Mouse (Mus musculus): ENCODE data around the gene Tsc1.
A peak's percentile ranks its signal among the peaks of the same experiment; 100 is the strongest.

Tsc1 gene

DNA sequence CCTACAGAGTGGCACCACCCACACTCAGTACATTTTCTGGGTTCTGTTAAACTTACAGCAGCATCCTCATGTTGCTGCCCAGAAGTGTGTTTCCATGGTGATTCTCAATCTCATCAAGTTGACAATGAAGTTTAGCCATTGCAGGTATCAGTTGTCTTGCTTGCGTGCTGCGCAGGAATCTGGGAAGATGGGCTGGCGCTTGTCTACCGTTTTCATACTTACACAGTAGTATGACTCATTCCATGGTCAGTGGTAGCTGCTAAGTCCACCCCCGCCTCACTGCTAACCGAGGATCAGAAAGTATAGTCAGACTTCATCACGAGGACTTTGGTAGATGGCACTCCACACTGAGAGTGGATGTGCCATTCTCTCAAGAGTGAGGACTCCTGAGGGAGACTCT, 12.3 kb downstream of the Tsc1 start:
- no peak for DNase-seq

DNA sequence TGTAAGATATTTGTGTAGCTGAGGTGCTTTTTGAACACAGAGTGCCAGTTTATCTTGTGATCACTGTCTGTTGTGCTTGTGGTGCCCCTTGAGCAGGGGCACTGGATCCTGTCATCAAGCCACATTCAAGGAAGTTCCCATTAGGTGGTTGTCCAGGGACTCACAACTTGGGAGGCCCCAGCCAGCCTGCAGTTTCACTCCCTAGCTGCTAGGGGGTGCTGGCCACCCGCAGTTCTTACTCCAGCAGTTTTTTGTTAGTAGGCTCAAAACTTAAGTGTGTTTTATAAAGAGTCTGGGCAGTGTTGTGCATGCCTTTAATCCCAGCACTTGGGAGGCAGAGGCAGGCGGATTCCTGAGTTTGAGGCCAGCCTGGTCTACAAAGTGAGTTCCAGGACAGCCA, 13.3 kb downstream of the Tsc1 start:
- peak in 1 of 2 experiments; percentile 10 for DNase-seq

DNA sequence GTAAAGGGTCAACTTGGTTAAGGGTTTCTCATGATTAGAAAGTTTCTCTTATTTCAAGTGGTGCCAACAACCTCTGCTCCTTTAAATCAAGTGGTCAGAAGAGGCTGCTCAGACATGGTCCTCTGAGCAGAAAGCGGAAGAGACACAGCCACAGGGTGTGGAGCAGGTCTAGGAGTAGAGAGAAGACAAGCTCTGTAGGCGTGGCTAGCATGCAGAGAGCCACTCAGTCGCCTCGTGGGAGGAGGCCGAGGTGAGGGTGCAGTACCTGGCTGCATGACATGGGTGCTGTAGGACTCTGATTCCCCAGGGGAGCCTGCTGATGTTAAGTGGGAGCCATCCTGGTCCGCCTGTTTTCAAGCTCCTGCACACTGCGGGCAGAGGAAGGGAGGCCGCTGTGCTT, 15.2 kb downstream of the Tsc1 start:
- no peak for DNase-seq

DNA sequence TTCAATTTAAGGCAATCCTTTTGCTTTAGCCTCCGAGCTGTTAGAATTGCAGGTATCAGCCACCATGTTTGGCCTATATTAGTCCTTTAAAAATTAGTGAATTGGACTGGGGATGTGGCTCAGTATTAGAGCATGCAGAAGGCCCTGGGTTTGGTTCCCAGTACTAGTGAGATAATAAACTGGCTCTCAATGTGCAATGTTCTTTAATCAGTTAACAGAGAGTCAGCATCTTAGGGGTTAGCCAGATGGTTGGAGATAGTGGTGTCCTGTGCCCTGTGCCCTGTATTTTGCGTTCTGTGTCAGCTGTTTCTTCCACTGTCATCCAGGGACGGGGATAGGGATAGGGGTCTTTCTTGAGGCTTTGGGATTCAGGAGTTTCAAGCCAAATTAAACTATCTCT, 21.9 kb downstream of the Tsc1 start:
- no peak for DNase-seq

DNA sequence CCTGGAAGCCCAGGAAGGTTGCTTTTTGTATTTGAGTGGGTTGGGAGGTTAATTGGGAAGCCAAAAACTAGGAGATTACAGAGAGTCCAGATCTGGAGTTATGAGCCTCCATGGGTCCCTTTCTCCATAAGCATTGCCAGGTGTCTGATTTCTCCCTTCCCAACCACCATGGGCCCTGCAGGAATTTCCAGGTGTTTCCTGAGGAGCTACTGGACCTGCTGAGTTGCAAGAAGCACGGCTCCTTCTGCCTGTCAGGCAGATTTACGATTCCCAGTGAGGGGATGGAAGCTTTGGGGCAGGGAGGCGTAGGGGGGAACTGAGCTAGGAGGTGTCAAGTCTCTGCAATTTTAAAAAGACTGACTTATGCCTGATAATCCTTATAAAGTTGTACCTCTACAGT, 24.8 kb downstream of the Tsc1 start:
- no peak for DNase-seq

DNA sequence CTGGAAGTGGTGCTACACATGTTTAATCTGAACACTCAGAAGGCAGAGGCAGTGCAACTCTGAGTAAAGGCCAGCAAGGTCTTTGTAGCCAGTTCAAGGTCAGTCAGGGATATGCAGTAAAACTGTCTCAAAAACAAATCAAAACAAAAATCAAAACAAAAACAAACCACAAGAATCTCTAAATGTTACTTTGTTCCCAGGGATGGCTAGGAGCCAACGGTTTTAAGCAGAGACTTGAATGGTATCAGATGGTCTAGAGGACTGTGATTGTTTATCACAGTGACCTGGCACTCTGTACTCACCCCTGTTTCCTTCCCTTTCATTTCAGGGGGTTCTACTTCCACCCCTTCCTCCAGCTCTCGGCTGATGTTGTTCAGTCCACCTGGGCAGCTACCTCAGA, 30.4 kb downstream of the Tsc1 start:
- no peak for DNase-seq

DNA sequence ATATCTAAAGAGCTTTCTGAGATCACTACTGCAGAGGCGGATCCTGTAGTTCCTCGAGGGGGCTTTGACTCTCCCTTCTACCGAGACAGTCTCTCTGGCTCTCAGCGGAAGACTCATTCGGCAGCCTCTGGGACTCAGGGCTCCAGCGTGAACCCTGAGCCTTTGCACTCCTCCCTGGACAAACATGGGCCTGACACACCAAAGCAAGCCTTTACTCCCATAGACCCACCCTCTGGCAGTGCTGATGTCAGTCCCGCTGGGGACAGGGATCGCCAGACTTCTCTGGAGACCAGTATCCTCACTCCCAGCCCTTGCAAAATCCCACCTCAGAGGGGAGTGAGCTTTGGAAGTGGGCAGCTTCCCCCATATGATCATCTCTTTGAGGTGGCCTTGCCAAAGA, 35.0 kb downstream of the Tsc1 start:
- DNase-seq = no peak

DNA sequence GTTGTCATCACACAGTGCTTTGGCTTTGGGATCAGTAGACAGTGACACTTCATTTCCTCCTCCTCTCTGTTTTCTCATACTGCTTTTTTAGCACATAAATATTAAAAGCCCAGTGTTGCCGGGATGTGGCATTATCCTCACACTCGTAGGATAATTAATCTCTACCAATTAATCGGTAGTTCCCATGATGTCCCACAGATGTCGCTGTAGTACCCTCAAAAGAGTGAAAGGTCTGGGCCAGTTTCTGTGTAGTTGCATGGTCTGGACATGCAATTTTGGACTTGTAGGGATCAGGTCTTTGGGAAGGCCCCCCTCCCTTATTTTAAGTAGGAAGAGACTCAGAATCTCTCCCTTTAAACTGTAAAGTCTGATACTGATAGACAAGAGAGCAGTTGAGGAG, 39.7 kb downstream of the Tsc1 start:
- DNase-seq = peak; percentile 18 to 39

DNA sequence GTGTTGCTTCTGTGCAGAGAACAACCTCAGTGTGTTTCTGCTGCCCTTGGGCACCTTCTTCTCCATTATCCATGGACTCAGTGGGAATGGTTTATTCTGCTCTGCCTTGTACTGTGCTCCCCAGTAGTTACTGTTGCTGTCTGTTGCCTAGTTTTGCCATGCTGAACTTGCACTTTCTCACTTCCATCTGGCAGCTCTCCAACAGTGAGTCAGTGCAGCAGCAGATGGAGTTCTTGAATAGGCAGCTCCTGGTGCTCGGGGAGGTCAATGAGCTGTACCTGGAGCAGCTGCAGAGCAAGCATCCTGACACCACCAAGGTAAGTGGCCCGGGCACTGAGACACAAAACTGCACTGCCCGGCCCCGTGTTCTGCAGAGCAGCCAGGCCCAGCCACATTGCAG, 40.7 kb downstream of the Tsc1 start:
- DNase-seq = peak; percentile 54 to 64

DNA sequence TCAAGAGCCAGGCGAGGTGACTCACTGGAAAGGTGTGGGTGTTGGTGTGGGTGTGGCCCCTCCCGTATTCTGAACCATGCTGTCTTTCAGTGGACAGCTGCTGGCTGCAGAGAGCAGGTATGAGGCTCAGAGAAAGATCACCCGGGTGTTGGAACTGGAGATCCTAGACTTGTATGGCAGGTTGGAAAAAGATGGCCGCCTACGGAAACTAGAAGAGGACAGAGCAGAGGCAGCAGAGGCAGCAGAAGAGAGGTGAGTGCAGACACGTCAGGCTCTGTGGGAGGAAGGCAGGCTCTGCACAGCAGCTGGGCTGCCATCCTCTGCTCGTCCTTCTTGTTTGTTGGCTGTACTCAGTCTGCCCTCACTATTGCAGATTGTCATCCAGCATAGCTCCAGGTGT, 44.9 kb downstream of the Tsc1 start:
- DNase-seq = no peak

DNA sequence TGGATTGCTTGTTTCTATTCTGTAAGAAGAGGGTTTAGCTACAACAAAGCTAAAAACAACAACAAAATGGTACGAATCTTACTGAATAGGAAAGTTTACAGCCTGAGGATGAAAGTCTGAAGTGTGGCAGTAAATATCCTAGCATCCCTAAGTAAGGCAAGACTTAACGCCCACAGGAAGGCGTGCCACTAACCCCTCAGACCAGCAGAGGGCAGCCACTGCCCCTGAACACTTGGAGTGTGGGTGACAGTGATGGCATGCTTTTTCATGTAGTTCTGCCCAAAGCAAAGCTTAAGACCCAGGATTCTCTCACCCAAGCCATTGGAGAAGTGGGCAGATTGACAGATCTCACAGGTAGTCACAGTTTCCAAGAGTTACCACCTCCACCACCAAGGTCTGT, 47.4 kb downstream of the Tsc1 start:
- peak in 1 of 2 experiments; percentile 18 for DNase-seq

DNA sequence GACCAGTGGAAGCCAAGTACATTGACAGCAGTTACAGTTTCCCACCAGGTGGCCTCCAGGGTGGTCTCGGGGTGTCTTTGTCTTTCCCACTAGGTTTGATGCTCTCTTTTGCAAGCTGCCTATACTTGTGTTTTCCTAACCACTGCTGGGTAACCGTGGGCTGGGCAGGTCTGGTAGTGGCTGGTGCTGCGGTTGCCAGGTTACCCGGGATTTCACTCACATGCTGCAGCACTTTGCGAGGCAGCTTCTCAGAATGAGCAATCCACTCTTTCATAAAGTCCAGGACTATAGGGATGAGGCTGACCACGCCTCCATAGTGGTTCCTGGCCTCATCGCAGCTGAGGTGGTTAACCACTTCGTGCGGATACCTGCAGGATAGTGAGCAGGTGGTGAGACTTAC, 51.7 kb downstream of the Tsc1 start:
- no peak for DNase-seq

DNA sequence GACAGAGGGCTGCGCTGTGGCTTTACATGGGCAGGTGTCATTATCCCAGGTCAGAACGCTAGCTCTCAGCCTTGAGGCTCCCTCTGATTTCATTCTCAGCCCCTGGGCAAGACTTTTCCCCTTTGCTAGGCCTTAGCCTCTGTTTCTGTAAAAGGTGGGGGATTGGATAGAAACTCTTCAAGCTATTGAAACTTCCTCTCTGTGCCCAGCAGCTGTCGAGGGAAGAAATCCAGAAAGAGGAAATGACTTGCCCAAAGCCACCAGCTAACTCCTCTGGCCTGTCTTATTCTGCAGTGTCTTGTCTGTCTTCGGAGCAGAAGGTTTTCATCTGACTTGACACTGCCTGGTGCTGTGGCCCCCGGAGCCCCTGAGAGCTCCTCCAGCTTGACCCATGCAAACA, 57.5 kb downstream of the Tsc1 start:
- no peak for DNase-seq

DNA sequence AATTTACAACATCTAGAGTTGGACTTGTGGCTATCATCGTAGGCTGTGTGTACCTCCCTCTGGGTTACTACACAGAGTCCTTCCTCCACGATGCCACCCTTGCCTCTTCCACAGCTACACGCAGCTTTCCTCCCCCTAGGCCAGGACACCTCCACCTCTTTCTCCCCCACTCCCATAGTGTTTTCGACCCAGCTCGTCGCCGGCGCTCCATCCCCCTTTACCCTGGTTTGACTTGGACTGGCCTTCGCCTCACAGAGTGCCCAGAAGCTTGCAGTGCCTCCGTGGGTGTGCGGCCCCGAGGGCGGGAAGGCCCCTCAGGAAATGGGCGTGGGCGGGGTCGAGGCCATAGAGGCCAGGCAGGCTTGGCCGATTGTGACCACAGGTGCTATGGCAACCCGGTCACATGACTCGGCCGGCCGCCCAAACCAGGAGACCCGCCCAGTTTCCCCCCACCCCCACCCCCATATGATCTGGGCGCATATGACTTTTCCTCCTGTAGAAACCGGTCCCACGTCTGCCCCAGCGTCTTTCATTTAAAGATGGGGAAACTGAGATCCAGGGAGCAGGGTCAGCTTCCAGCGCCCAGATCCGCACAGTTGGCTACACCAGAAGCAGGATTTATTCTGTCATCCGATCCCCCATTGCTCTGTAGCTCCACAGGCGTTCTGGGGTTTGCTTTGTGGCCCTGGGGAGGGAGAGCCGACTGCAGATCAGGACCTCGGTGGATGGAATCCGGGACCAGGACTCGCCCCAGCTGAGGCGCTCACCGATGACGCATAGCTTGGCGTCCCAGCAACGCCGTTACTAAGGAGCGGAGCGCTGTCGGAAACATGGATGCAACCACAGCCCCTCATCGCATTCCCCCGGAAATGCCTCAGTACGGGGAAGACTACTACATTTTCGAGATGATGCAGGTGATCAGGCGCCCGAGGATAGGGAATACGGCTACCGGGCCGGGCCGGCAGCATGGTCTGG, 58.6 kb downstream of the Tsc1 start, which contains the start of the genes Spaca9 and Ak8:
Gene Spaca9, minus strand, starts transcription at position 367 of the 975 bp plus-strand sequence.
Gene Ak8, plus strand, starts transcription at position 804 of the 975 bp plus-strand sequence.
- peak; percentile 73 to 76 for DNase-seq

DNA sequence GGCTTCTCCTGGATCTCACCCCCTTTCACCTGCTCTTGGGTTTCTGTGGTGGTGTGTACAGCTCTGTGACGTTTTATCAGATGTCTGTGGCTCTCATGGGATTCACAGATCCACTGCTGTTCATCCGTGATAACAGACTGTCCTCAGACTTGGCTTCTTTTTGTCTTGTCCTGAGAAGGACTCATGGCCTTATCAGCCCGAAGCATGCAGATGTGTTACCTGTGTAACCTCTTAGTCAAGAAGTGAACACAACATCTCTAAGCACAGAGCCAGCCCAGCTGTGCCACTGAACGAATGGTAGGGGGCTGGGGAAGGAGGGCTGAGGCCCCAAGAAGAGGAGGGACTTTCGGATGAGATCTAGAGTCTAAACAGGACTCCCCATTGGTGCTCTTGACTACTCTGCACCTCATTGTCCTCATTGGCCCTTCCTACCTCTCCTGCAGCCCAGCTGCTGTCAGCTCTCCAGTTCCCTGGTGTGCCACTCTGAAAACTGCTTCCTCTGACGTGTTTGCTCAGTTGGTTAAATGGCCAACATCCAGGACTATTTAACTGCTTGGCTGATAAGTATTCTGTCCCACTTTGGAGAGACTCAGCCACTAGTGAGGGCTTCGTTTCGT, 60.7 kb downstream of the Tsc1 start:
- no peak for DNase-seq

DNA sequence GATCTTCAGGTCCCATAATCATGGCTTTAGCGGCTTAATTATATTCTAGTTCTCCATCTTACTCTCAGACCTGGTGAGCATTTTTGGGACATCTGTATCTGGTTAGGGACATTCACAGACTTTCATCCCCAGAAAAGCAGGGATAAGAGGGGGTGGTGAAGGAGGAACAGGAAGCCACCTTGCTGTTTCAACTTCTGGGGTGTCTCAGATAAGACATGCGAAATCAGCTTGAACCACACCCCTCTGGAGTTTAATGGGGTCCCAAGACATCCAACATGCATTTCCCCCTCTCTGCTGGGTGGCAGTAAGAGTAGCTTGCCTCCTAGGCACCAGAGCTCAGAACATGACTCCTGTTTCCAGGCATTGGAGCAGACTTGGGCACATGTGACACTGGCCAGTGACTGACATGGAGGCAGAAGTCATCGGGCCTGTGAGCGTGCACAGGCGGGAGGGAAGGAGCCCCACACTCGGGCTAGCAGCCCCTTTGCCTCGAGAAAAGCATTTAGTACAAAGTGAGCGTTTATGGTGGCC, 65.1 kb downstream of the Tsc1 start:
- no peak for DNase-seq

DNA sequence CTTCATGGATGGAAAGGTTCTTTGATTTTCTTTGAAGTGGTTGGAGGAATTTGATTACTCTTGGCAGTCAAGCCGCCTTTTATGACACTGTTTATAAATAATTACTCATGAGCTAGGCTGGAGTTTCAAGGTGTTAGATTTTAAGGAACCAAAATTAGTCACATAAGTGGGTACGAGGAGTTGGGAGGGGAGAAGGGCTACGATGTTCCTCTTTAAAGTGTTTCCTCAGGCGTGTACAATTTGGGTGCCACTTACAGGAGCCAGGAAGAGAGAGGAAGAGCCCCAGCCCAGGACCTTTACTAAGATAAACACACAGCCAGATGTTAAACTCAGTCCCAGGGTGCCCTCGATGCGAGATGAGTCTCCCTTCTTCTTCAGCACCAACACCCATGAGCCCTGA, 65.8 kb downstream of the Tsc1 start:
- no peak for DNase-seq

DNA sequence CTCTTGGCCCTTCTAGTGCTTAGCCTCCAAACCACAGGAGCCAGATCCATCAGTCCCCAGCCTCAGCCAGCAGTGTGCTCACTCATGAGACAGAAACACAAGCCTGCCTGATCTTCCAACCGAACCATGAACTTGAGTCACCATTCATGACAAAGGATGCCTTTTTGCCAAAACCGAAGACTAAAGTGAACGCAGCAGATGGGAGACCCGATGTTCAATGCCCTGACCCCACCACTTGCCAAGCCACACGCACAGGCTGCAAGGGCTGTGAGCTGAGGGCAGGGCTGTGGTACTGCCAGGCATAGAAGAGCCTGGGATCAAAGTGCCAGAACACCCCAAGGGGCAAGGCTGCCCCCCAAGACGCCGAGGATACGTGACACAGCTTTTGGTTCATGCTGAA, 72.0 kb downstream of the Tsc1 start:
- DNase-seq = no peak

DNA sequence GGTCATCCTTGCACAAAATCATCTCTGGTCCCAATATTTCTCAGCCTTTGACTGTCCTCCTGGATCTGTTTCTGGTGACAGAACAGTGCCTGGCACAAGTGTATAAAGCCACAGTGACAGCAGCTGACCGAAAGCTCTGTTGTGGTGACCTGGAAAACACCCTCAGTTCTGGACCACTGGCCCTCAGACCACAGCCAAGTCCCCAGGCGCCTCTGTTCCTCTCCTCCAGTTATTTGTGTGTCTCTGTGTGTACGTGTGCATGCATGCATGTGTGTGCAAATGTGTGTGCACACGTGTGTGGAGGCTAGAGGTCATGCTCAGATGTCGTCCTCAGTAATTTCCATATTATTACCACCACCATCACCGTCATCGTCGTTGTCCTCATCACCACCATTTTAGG, 81.4 kb downstream of the Tsc1 start:
- no peak for DNase-seq

DNA sequence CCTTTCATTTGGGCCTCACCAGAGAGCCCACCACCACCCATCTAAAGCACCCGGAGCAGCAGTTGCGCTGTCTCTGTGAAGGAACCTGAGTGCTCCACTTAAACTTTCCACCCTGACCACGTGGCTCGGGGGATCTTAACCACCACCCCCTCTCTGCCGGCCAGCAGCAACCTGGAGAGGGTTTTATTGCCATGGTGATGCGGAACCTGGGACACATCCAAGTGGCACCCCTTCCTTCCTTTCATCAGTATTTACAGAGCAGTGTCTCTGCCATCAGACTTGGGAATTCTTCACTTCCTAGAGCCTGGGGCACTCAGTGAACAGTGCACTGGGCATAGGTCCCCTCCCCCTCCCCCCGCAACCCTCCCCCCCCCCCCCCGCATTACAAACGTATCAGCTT, 82.9 kb downstream of the Tsc1 start:
- DNase-seq = no peak

DNA sequence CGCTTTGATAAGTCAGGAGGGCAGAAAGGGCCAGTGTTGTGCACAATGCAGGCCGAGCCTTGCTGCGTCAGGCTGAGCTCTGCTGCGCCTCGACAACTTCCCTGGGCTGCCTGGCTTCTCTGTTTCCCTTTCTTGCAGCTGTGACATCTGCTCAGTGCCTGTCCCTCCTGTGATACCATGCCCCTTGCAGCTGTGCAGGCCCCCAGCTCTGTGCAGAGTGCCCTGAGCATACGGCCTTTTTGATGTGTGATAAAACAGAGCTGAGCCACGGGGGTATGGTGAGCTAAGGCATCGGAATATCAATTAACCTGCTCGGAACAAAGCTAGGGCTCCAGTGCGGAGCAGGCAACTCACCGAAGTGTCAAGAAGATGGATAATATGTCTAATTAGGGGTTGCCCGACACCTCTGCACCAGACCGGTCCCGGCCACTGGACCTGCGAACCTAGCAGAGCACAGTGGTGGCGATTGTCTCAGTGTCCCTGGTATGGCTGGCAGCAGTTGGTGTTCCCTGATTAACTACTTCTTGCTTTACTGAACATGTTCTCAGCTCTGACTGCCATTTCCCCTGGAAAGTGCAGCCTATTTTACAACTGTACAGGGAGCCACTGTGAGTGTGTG, 86.9 kb downstream of the Tsc1 start:
- DNase-seq = no peak

DNA sequence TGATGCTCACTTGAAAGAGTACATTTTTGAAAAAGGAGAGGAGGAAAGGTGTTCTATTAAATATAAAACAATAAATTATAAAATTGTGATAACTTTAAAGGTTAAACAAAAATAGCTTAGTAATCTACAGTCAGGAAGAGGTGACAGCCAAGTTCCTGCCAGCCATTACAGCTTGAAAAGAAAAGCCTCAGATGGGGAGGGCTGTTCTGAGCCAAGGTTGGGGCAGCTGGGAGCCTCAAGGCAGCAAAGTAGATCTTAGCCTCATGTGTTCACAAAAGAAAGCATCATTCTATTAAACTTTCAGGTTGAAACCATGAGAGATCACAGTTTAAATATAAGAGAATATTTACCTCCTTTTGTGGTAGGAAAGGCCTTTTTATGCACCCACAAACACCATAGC, 89.6 kb downstream of the Tsc1 start:
- DNase-seq = no peak

DNA sequence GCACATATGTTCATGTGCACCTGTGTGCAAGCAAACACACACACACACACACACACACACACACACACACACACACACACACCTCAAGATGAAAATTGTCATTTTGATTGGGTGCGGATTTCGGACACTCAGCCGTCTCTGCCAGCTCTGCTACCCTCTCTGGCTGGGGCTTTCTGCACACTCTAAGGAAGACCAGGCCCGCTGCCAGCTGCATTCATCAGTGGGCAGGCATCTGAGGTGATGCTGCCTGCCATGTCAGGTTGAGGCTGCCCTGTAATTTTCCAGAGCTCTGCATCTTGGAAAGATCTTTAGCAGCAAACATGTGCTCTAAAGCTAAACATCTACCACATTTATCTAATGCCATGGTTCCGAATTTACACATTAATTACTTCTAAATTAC, 96.1 kb downstream of the Tsc1 start:
- DNase-seq = peak in 1 of 2 experiments; percentile 8

DNA sequence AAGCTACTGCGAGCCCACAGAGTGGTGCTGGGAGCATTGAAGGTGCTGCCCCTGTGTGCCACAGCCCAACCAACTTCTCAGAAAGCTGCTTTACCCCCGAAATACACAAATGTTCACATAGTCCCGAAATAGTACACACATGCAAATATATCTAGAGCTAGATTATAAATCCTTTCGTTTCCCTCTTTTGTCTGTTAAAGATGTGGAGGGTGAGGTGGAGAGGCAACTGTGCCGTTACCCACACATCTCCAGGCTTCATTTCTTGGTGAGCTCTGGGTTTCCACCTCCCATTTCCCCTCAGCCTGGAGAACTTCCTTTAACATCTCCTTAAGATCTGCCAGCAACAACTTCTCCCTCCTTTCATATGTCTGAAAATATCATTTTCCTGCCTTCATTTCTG, 99.1 kb downstream of the Tsc1 start:
- DNase-seq = no peak
